Mouse (Mus musculus) activated CD4-positive, CD25-positive, alpha-beta regulatory T cell, adult 4 months (primary cell): Measurements from ENCODE around the gene Blmh. TPM values are rescaled to one million over a fixed set of nuclear protein-coding genes. Genes with fewer than 3 reads are reported as not detected.

Source experiments
- ATAC-seq: one replicate; pipeline ENCODE4 v1.8.0; 2017
- polyA plus RNA-seq, 2 experiments: library from polyadenylated mRNA; unstranded; fragments of 100-300 nt; shearing (Covaris generic); gene quantifications; one replicate each; pipeline ENCODE4 v1.2.1; 2017

The Blmh gene
- polyA plus RNA-seq, 2 experiments from 2014 or later, result 77.1 to 98.7 TPM

- no peak for ATAC-seq
Measured at GRCm38 (mm10) chr11:76998705-76999226, 74.2 kb downstream of the Blmh start.

DNA sequence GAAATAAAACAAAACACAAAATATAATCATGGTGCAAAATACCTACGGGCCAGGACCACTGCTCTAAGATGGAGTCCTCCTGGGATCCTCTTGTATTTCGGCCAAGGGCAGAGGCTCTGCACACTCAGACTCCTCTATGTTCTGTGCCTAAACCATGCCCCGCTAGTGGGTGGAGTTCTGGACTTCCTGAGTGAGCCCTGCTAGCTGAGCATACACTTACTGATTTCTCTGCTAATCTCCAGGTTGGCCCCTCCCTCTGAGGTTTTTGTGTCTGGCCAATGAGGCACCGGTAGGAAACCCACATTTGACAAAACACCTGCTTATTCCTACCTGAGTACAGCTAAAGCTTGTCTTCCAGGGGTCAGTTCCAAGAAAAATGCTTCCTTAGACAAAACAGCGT, 76.1 kb downstream of the Blmh start:
- no peak for ATAC-seq

DNA sequence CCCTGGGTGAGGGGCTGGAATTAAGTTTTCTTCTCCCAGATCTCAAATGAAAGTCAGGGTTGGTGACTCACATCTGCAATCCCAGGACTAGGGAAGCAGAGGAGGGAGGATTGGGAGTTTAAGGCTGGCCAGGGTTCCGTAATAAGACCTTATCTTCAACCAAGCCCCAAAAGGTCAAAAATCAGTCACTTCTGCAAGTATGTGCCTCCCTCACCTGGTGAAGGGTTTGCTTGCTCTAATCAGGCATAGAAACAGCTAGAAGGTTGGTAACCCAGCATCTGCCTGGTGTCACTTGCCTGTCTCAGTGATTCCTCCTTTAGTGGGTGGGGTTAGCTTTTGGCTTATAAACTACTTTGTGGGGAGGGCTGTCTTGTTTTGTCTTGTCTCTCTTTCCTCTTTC, 77.8 kb downstream of the Blmh start:
- ATAC-seq, result no peak

GRCm38 (mm10) chr11:77005881-77006280, 81.3 kb downstream of the Blmh start:
- no peak for ATAC-seq

DNA sequence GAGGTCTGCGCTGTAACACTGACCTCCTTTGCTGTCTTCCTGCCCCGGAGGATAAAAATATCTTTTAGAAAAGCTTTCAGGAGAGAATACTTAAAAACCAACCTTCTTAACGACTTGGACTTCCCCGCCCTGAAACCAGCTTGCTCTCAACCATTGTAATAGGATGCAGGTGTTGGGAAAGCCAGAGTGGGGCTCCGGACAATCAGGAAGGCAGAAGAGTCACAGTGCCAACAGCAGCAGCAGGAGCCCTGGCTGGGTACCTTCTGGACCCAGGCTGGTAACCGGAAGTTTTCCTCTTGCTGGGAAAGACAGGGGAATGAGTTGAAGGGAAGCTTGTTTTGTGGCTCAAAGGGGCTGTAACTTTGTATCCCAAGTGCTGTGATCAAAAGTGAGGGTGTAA, 82.0 kb downstream of the Blmh start:
- no peak for ATAC-seq

DNA sequence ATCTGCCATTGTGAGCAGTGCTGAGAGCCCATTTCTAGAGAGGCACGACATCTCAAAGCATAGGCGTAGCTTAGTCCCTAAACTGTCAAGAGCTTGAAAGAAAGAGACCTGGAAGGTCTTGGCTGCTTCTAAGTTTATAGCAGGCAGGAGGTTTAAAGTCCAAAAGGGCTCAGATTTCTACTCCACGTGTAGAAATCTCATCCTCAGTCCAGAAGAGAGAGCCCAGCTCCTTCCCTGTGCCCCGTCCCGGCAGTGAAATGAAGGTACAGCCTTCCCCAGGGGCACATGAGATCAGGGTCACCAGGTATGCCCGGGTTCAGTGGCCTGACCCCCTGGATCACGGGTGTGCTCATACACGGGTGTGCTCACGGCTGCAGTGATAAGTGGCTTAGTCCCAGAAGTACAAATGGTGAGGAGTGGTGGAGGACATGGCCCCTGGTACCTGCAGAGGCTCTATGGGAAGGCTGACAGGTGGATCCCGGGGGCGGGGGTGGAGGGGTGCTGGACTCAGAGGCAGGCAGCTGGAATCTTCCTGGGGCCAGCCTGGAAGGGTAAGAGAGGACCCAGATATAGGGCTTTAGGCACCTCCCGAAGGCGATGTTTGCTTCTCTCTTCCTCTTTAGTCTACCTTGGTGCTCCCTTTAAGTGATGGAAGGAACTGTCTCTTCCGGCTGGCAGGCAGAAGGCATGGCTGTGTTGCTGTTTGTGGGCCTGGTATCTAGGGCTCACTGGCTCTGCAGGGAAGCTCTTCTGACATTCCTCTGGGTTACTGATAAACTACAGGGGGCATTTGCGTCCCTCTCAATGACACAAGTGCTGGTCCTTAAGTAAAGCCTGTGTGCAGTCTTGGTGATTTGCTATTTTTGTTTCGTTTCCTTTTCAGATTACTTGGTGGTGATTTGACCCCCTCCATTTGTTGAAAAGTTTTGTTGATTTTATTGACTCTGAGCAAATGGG, 84.7 kb downstream of the Blmh start:
- no peak for ATAC-seq

- ATAC-seq, result no peak
Measured at GRCm38 (mm10) chr11:77010762-77011475, 86.3 kb downstream of the Blmh start.

- no peak for ATAC-seq
Measured at GRCm38 (mm10) chr11:77018046-77018445, 93.4 kb downstream of the Blmh start.

- ATAC-seq, result no peak
Measured at GRCm38 (mm10) chr11:77019539-77019938, 94.9 kb downstream of the Blmh start.

GRCm38 (mm10) chr11:77021749-77022396, 97.3 kb downstream of the Blmh start:
- ATAC-seq, result no peak

GRCm38 (mm10) chr11:77026559-77026958, 102.0 kb downstream of the Blmh start:
- no peak for ATAC-seq

GRCm38 (mm10) chr11:77028157-77028556, 103.5 kb downstream of the Blmh start:
- ATAC-seq, result no peak

DNA sequence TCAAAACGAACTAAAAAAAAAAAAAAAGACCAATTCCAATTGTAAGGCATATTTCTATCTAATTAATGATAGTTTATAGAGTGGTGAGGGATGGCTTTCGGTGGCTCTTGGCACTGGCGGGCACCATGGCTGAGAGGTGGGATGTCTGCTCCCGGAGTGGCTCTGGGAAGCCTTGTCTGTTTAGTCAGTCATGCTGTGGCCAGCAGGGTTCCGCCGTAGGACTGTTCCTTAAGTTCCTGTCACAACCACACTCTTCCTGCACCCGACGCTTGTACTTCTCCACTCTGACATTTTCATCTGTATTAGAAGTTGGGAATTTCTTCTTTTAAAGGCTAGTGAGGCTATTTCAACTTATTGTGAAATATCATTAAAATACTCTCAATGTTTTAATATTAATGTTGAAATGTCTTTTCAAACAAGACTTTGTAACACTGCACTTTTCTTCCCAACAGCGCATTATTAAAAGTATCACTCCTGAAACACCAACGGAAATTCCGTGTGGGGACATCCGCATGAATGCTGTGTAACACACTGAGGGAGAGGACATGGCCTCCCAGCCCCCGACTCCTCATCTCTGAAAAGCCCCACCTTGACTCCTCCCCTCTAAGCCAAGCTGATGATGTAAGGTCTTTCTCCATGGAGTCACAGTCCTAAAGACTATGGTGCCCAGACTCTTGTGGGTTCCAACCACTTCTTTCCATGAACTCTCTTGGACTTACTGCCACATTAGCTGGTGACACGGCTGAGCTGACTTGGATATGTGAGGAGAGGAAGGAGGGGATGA, 106.7 kb downstream of the Blmh start:
- ATAC-seq, result no peak

Other genes with a start within 250 kb of the Blmh start
- gene Trarg1, start 245.0 kb upstream of the Blmh start, polyA plus RNA-seq, result under 1 TPM in 1 of 2 experiments, not detected in 1; 0.56 TPM
- 10 to 100 TPM; 37.2 to 40.2 TPM for gene Gosr1, start 161.2 kb upstream of the Blmh start, polyA plus RNA-seq
- gene Cpd, start 77.8 kb upstream of the Blmh start, polyA plus RNA-seq, result 1 to 10 TPM; 4.8 to 6.1 TPM
- 1 to 10 TPM; 1.8 to 2.5 TPM for gene Tmigd1, start 22.6 kb upstream of the Blmh start, polyA plus RNA-seq
- not detected for gene Slc6a4, start 73.8 kb downstream of the Blmh start, polyA plus RNA-seq
- gene Nsrp1, start 153.6 kb downstream of the Blmh start, polyA plus RNA-seq, result 10 to 100 TPM; 51.8 to 75.8 TPM